Mouse (Mus musculus) bone marrow, adult 2 months (tissue): ENCODE results near the gene Prim2.

ENCODE experiments used
- CTCF ChIP-seq: fragments of 200-500 bp; IDR thresholded peaks from 2 replicates; pipeline ENCODE4 v1.5.1; 2011; ENCODE audit warnings: low read length, control low read depth; ENCODE audit not compliant: control insufficient read depth, insufficient read depth
- POLR2A ChIP-seq: fragments of 200-500 bp; IDR thresholded peaks from 2 replicates; pipeline ENCODE4 v1.6.1; 2011; ENCODE audit warnings: low read depth, mild to moderate bottlenecking, control low read depth, low read length, borderline replicate concordance; ENCODE audit not compliant: control insufficient read depth

DNA sequence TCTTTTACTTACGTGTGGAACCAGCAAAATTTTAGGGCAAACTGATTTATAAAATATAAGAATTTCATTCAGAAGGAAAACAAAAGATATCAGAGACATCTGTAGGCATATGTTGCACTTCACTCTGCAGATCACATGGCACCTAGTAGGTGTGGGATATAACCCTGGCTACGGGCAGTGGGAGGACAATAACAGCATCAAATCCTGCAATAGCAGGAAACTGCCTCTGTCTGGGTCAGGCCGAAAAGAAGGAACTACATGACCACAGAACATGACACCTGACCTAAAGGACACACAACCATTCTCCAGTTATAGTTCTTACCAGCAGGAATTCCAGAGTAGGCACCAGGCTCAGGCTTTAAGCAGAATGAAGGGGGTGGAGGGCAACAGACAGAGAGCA, 137.7 kb downstream of the Prim2 start:
- no peak for TF ChIP-seq POLR2A
- TF ChIP-seq CTCF = no peak
